Mouse (Mus musculus): ENCODE measurements at regions not wholly inside any gene's neighbourhood (a gene's known extent, or its start where the extent isn't known, plus 50 kb on each side); places are given as distances from the start of the nearest gene placed in this dataset.

GRCm38 (mm10) chr4:28523343-28523742 lies 289.6 kb upstream of the Epha7 start:
- no peak for DNase-seq

GRCm38 (mm10) chr4:28542218-28542617 lies 270.7 kb upstream of the Epha7 start:
- peak; percentile 86 for DNase-seq

- peak; percentile 73 for DNase-seq
These were observed 270.1 kb upstream of the Epha7 start for GRCm38 (mm10) chr4:28542696-28543328.

GRCm38 (mm10) chr4:28548231-28548836 lies 264.6 kb upstream of the Epha7 start:
- peak; percentile 66 for DNase-seq

GRCm38 (mm10) chr4:28571092-28571770 lies 241.7 kb upstream of the Epha7 start:
- DNase-seq = peak; percentile 6

GRCm38 (mm10) chr4:28588745-28589530 lies 224.0 kb upstream of the Epha7 start:
- peak; percentile 3 for DNase-seq
